Mouse (Mus musculus) CH12.LX (cell line): Measurements from ENCODE around the gene Drd1. TPM values are rescaled to one million over a fixed set of nuclear protein-coding genes. Genes with fewer than 3 reads are reported as not detected.

Experiments used
- DNase-seq: peaks from one replicate; pipeline ENCODE4 v3.0.0-alpha.2; 2013; ENCODE audit errors: extremely low read depth
- H3K27ac ChIP-seq: 2 replicates; pipeline ENCODE4 v1.5.1; 2012; ENCODE audit warnings: low read depth, mild to moderate bottlenecking, control low read depth, moderate library complexity; ENCODE audit not compliant: insufficient read depth
- H3K27me3 ChIP-seq: replicated peaks from 2 replicates; pipeline ENCODE3; 2012; ENCODE audit warnings: inconsistent platforms
- H3K36me3 ChIP-seq, 2 experiments: replicated peaks in 1 of 2; 2 replicates each; pipeline versions ENCODE3 to v1.6.1; 2012; ENCODE audit warnings: inconsistent platforms in 1 of 2, low read length in 1 of 2, mild to moderate bottlenecking in 1 of 2, mixed read lengths in 1 of 2, moderate library complexity in 1 of 2; ENCODE audit not compliant: control insufficient read depth in 1 of 2, insufficient read depth in 1 of 2
- H3K4me1 ChIP-seq, 2 experiments: 2 replicates each; pipeline ENCODE4 v1.6.1; 2012; ENCODE audit warnings: inconsistent platforms in 1 of 2, moderate library complexity in 1 of 2; ENCODE audit not compliant: insufficient read depth in 2 of 2, control insufficient read depth in 1 of 2
- H3K4me2 ChIP-seq: 2 replicates; pipeline ENCODE4 v1.6.1; 2012; ENCODE audit warnings: low read depth, mild to moderate bottlenecking, control low read depth; ENCODE audit not compliant: poor library complexity, insufficient read depth, severe bottlenecking
- H3K4me3 ChIP-seq, 3 experiments: fragments of 150-350 bp in 1 of 3; sonication (generic) in 1 of 3; replicated peaks in 1 of 3; 2 replicates each; pipeline versions ENCODE3 to v1.5.1; 2011 to 2012; ENCODE audit warnings: low read depth in 2 of 3, low read length in 2 of 3, mild to moderate bottlenecking in 2 of 3, moderate library complexity in 2 of 3, control low read depth in 1 of 3, improper control_type of control experiment in 1 of 3, inconsistent platforms in 1 of 3, mixed read lengths in 1 of 3; ENCODE audit not compliant: poor library complexity in 1 of 3
- H3K79me2 ChIP-seq: replicated peaks from 2 replicates; pipeline ENCODE4 v1.6.1; 2012; ENCODE audit warnings: mild to moderate bottlenecking, moderate library complexity; ENCODE audit not compliant: control insufficient read depth, poor library complexity, insufficient read depth, severe bottlenecking; ENCODE audit errors: extremely low read depth
- H3K9ac ChIP-seq: 2 replicates; pipeline ENCODE4 v1.6.1; 2012; ENCODE audit warnings: low read depth, mild to moderate bottlenecking, control low read depth, moderate library complexity; ENCODE audit not compliant: insufficient read depth
- H3K9me3 ChIP-seq: replicated peaks from 2 replicates; pipeline ENCODE3; 2012; ENCODE audit warnings: low read length, inconsistent platforms, mixed read lengths
- BHLHE40 ChIP-seq: IDR thresholded peaks from 2 replicates; pipeline ENCODE4 v1.6.1; 2011; ENCODE audit warnings: mild to moderate bottlenecking, low read depth, low read length, improper control_type of control experiment
- ELF1 ChIP-seq: IDR thresholded peaks from 2 replicates; pipeline ENCODE4 v1.6.1; 2014; ENCODE audit warnings: low read depth, mild to moderate bottlenecking, inconsistent platforms, low read length, improper control_type of control experiment
- EP300 ChIP-seq: IDR thresholded peaks from 2 replicates; pipeline ENCODE4 v1.6.1; 2011; ENCODE audit warnings: low read length, improper control_type of control experiment
- ETS1 ChIP-seq: conservative IDR thresholded peaks from 2 replicates; pipeline ENCODE4 v1.6.1; 2012; ENCODE audit warnings: low read depth, mild to moderate bottlenecking, inconsistent platforms, low read length, improper control_type of control experiment, moderate library complexity
- IRF4 ChIP-seq: IDR thresholded peaks from 2 replicates; pipeline ENCODE4 v1.6.1; 2014; ENCODE audit warnings: low read depth, mild to moderate bottlenecking, inconsistent platforms, low read length, improper control_type of control experiment
- KAT2A ChIP-seq: IDR thresholded peaks from 2 replicates; pipeline ENCODE4 v1.6.1; 2012; ENCODE audit warnings: low read length, improper control_type of control experiment, inconsistent platforms; ENCODE audit not compliant: insufficient replicate concordance
- MAFK ChIP-seq: IDR thresholded peaks from 2 replicates; pipeline ENCODE4 v1.6.1; 2011; ENCODE audit warnings: low read length, improper control_type of control experiment; ENCODE audit not compliant: insufficient replicate concordance
- MAX ChIP-seq: IDR thresholded peaks from 2 replicates; pipeline ENCODE4 v1.6.1; 2011; ENCODE audit warnings: low read length, improper control_type of control experiment
- MAZ ChIP-seq: IDR thresholded peaks from 2 replicates; pipeline ENCODE4 v1.6.1; 2012; ENCODE audit warnings: low read depth, mild to moderate bottlenecking, inconsistent platforms, low read length, improper control_type of control experiment, moderate library complexity
- MEF2A ChIP-seq: IDR thresholded peaks from 2 replicates; pipeline ENCODE4 v1.6.1; 2014; ENCODE audit warnings: low read depth, mild to moderate bottlenecking, inconsistent platforms, low read length, improper control_type of control experiment, borderline replicate concordance
- PAX5 ChIP-seq: IDR thresholded peaks from 2 replicates; pipeline ENCODE4 v1.6.1; 2012; ENCODE audit warnings: low read length, inconsistent platforms, mixed read lengths
- POLR2AphosphoS2 ChIP-seq: IDR thresholded peaks from 2 replicates; pipeline ENCODE4 v1.6.1; 2011; ENCODE audit warnings: low read depth, low read length, improper control_type of control experiment
- TCF12 ChIP-seq: IDR thresholded peaks from 2 replicates; pipeline ENCODE4 v1.6.1; 2014; ENCODE audit warnings: low read depth, mild to moderate bottlenecking, inconsistent platforms, low read length, improper control_type of control experiment
- ZC3H11A ChIP-seq: IDR thresholded peaks from 2 replicates; pipeline ENCODE4 v1.6.1; 2012; ENCODE audit warnings: low read depth, mild to moderate bottlenecking, inconsistent platforms, low read length, improper control_type of control experiment
- ZMIZ1 ChIP-seq: IDR thresholded peaks from 2 replicates; pipeline ENCODE4 v1.6.1; 2012; ENCODE audit warnings: low read depth, mild to moderate bottlenecking, inconsistent platforms, low read length, improper control_type of control experiment
- ZNF384 ChIP-seq: IDR thresholded peaks from 2 replicates; pipeline ENCODE4 v1.6.1; 2012; ENCODE audit warnings: low read depth, low read length, improper control_type of control experiment, inconsistent platforms
- dilution Hi-C: fragments of 300-500 bp; cut with MboI; formaldehyde crosslinking; loops from 2 replicates; pipeline ENCODE4 v1.14.3; 2020; ENCODE audit warnings: low sequenced_read_pairs; ENCODE audit not compliant: extremely low pct_unique_long_range_greater_than_20kb, extremely low pct_ligation_motif_present
- in situ Hi-C: fragments of 300-500 bp; cut with MboI; formaldehyde crosslinking; loops from 3 replicates; pipeline ENCODE4 v1.14.3; 2019; ENCODE audit warnings: low sequenced_read_pairs, low pct_ligation_motif_present, low pct_unique_long_range_greater_than_20kb, mixed read lengths
- polyA plus RNA-seq: library from polyadenylated mRNA; unstranded; fragments of >175 nt; gene quantifications from 2 replicates; pipeline ENCODE4 v1.2.1, GENCODE M21; 2012; ENCODE audit warnings: low read depth; ENCODE audit not compliant: insufficient read length
- total RNA-seq, 2 experiments: library from RNA; depleted of rRNA; stranded (reverse); fragments of 300-350 nt in 1 of 2; fragments of >200 nt in 1 of 2; gene quantifications; 2 replicates each; pipeline ENCODE4 v1.2.3; 2012 to 2014

Gene Drd1
- total and polyA plus RNA-seq, 3 experiments = not detected

DNA sequence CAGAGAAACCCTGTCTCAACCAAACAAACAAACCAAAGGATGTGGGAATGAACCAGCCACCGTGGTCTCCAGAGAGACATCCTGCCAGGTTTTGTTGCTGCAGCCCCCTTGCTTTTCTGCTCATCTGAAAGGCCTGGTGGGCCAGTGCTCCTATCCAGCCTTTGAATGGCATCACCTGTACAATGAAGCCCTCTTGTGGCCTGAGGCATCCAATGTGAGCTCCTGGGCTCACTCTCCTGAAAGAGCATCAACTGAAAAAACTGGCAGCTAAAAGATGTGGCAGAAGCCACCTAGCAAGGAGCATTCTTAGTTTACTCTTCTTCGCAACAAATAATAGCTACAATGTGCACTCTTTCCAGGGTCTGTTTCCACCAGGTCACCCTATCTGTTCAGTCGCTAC, 6.6 kb upstream of the Drd1 start (continued):
- no peak for TF ChIP-seq MAX
- TF ChIP-seq, all 38 proteins: peak for 3

DNA sequence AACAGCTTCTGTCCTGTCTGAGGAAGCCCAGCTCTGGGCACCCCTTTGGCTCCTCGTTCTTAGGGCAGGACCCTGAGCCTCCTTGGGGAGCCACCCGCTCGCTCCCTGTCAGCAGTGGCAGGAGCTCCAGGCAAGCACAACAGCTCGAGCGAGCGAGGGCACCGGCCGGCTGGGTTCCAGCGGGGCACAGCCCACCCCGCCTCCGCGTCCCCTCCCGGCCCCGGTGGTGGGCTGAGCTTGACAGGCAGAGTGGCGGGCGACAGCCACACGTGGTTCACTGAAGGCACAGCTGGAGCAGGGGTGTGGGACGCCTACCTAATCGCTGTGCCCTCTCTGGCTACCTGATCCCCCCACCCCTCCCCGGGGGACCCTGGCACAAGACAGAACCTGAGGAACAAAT, 543 bp downstream of the Drd1 start:
- in situ Hi-C loops (loop anchor here (5.0 kb wide), 1 partner anchor 273 kb away; no protein-coding TSS in a partner anchor), dilution Hi-C loops (no loop called here)
- H3K9me3 ChIP-seq = no peaks in the 10 kb centered on the region
- H3K9ac ChIP-seq = no peak overlapping the region
- TF ChIP-seq POLR2AphosphoS2 = no peak
- TF ChIP-seq ZNF384 = no peak
- TF ChIP-seq KAT2A = no peak
- TF ChIP-seq ELF1 = no peak
- no peak for TF ChIP-seq MAFK
- TF ChIP-seq MAZ = no peak
- no peak for TF ChIP-seq ETS1
- no peak for TF ChIP-seq MEF2A
- no peak for TF ChIP-seq IRF4
- TF ChIP-seq PAX5 = no peak
- TF ChIP-seq ZMIZ1 = no peak
- no peak for TF ChIP-seq ZC3H11A
- DNase-seq = no peak
- H3K36me3 ChIP-seq = no peaks in the 10 kb centered on the region
- peaks cover 0 to 2% of the 10 kb centered on the region in 2 experiments; a peak in 1 of 4 replicates for H3K4me1 ChIP-seq
- H3K27ac ChIP-seq = no peak overlapping the region
- H3K4me3 ChIP-seq = no peak overlapping the region
- H3K79me2 ChIP-seq = no peaks in the 10 kb centered on the region
- H3K27me3 ChIP-seq = peaks cover 90% of the 10 kb centered on the region
- H3K4me2 ChIP-seq = 0 out of 2 replicates have a peak overlapping the region, but pooled peaks have one; percentile 7

DNA sequence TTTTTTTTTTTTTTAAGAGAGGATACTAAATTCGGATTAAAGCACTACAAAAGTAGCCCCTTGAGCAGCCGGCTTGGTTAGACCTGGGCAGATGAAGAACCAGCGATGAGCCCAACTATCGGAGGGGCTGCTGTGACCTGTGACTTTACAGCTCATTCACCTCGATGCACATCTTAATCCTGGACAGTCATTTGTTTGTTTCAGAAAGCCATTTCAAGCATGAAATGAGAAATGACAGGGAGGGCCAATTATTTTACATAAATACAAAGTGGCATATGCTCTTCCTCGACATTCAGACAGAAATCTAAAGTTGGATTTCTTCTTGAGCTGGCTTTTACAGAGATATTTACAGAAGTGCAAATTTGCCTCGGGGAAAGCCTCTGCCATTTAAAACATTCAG, 3.9 kb downstream of the Drd1 start:
- no peak overlapping the region for H3K27ac ChIP-seq
- peaks cover 79% of the 10 kb centered on the region for H3K27me3 ChIP-seq
- no peak overlapping the region for H3K4me2 ChIP-seq
- H3K9ac ChIP-seq = no peak overlapping the region
- no peak for DNase-seq
- no peak overlapping the region for H3K4me3 ChIP-seq
- no peaks in the 10 kb centered on the region for H3K9me3 ChIP-seq
- in situ Hi-C loops (no loop called here), dilution Hi-C loops (no loop called here)
- no peak for TF ChIP-seq BHLHE40
- TF ChIP-seq TCF12 = no peak
- TF ChIP-seq EP300 = no peak
- no peak for TF ChIP-seq ZNF384
- no peaks in the 10 kb centered on the region for H3K79me2 ChIP-seq
- H3K4me1 ChIP-seq = peaks cover 0 to 2% of the 10 kb centered on the region in 2 experiments; a peak in 1 of 4 replicates
- no peaks in the 10 kb centered on the region for H3K36me3 ChIP-seq
